Mouse (Mus musculus): Measurements from ENCODE around the gene Napa. TPM values are rescaled to one million over a fixed set of nuclear protein-coding genes. Genes with fewer than 3 reads are reported as not detected.

Gene Napa
- polyA plus RNA-seq, 1 experiment from 2014 or later, result 239 TPM

GRCm38 (mm10) chr7:16147643-16148042, 49.4 kb downstream of the Napa start:
- 21% methylated on average over 15 of the region's 15 CpGs for WGBS

GRCm38 (mm10) chr7:16149241-16149640, 51.0 kb downstream of the Napa start:
- Histone ChIP-seq H3K4me1 (replicated peaks) (0 out of 2 replicates have a peak, but pooled peaks cover 4% of the 10 kb centered on the region), H3K27ac (replicated peaks) (no peak overlapping the region), H3K9ac (no peak overlapping the region), H3K4me3 (no peak overlapping the region), H3K9me3 (no peaks in the 10 kb centered on the region), H3K27me3 (no peaks in the 10 kb centered on the region), H3K36me3 (no peaks in the 10 kb centered on the region), H3K4me2 (no peak overlapping the region)
- 0 out of 2 replicates have a peak, but pooled peaks have one; percentile 10 for ATAC-seq (ENCODE audit: low FRiP score, low read depth)
- WGBS, result 56% methylated on average over 5 of the region's 5 CpGs

More at GRCm38 (mm10) chr7:16147643-16148042, 49.4 kb downstream of the Napa start:
- Histone ChIP-seq H3K4me3 (no peak overlapping the region), H3K27ac (replicated peaks) (no peak overlapping the region), H3K9me3 (no peaks in the 10 kb centered on the region), H3K4me2 (no peak overlapping the region), H3K27me3 (no peaks in the 10 kb centered on the region), H3K36me3 (no peaks in the 10 kb centered on the region), H3K4me1 (replicated peaks) (0 out of 2 replicates have a peak, but pooled peaks cover 4% of the 10 kb centered on the region), H3K9ac (no peak overlapping the region)
- no peak for ATAC-seq (ENCODE audit: low FRiP score, low read depth)

- no peak overlapping the region for H3K9ac ChIP-seq
- 0 out of 2 replicates have a peak, but pooled peaks cover 4% of the 10 kb centered on the region for H3K4me1 ChIP-seq (replicated peaks)
- no peak overlapping the region for H3K4me3 ChIP-seq
- H3K4me2 ChIP-seq, result no peak overlapping the region
- H3K36me3 ChIP-seq, result no peaks in the 10 kb centered on the region
- H3K27ac ChIP-seq (replicated peaks), result no peak overlapping the region
- no peaks in the 10 kb centered on the region for H3K27me3 ChIP-seq
- no peak for ATAC-seq (ENCODE audit: low FRiP score, low read depth)
- WGBS, result 82% methylated on average over 9 of the region's 9 CpGs
- no peaks in the 10 kb centered on the region for H3K9me3 ChIP-seq
Measured at GRCm38 (mm10) chr7:16150191-16151145, 52.2 kb downstream of the Napa start.

GRCm38 (mm10) chr7:16153522-16153921, 55.3 kb downstream of the Napa start:
- no peak overlapping the region for H3K9ac ChIP-seq
- H3K36me3 ChIP-seq, result no peaks in the 10 kb centered on the region
- H3K4me1 ChIP-seq (replicated peaks), result 0 out of 2 replicates have a peak, but pooled peaks cover 2% of the 10 kb centered on the region
- no peak overlapping the region for H3K4me3 ChIP-seq
- H3K9me3 ChIP-seq, result no peaks in the 10 kb centered on the region
- no peak overlapping the region for H3K27ac ChIP-seq (replicated peaks)
- no peak overlapping the region for H3K4me2 ChIP-seq
- ATAC-seq (ENCODE audit: low FRiP score, low read depth), result peak; percentile 52; the same call in 1 of the 2 replicates
- H3K27me3 ChIP-seq, result no peaks in the 10 kb centered on the region
- 17% methylated on average over 10 of the region's 10 CpGs for WGBS

- Histone ChIP-seq H3K4me2 (no peak overlapping the region), H3K27me3 (no peaks in the 10 kb centered on the region), H3K4me1 (replicated peaks) (0 out of 2 replicates have a peak, but pooled peaks cover 8% of the 10 kb centered on the region), H3K9ac (no peak overlapping the region), H3K36me3 (no peaks in the 10 kb centered on the region), H3K9me3 (no peaks in the 10 kb centered on the region), H3K4me3 (no peak overlapping the region), H3K27ac (replicated peaks) (no peak overlapping the region)
- ATAC-seq (ENCODE audit: low FRiP score, low read depth), result no peak
- WGBS, result 77% methylated on average over 9 of the region's 9 CpGs
Measured at GRCm38 (mm10) chr7:16155132-16155872, 57.0 kb downstream of the Napa start.

- Histone ChIP-seq H3K4me2 (no peak overlapping the region), H3K4me3 (no peak overlapping the region), H3K36me3 (no peaks in the 10 kb centered on the region), H3K27ac (replicated peaks) (no peak overlapping the region), H3K9ac (no peak overlapping the region), H3K4me1 (replicated peaks) (0 out of 2 replicates have a peak, but pooled peaks cover 8% of the 10 kb centered on the region), H3K27me3 (no peaks in the 10 kb centered on the region), H3K9me3 (no peaks in the 10 kb centered on the region)
- ATAC-seq (ENCODE audit: low FRiP score, low read depth), result no peak
- WGBS, result 83% methylated on average over 8 of the region's 8 CpGs
Measured at GRCm38 (mm10) chr7:16156105-16156714, 58.0 kb downstream of the Napa start.

- Histone ChIP-seq H3K36me3 (no peaks in the 10 kb centered on the region), H3K4me3 (peak overlapping the region; percentile 26), H3K9ac (peak overlapping the region; percentile 25; the same call in 1 of the 2 replicates), H3K27me3 (no peaks in the 10 kb centered on the region), H3K27ac (replicated peaks) (no peak overlapping the region), H3K9me3 (no peaks in the 10 kb centered on the region), H3K4me1 (replicated peaks) (0 out of 2 replicates have a peak, but pooled peaks cover 8% of the 10 kb centered on the region), H3K4me2 (peak overlapping the region; percentile 47)
- 0 out of 2 replicates have a peak, but pooled peaks have one; percentile 7 for ATAC-seq (ENCODE audit: low FRiP score, low read depth)
- WGBS, result 16% methylated on average over 39 of the region's 39 CpGs
Measured at GRCm38 (mm10) chr7:16158735-16159134, 60.5 kb downstream of the Napa start.

GRCm38 (mm10) chr7:16160702-16161101, 62.4 kb downstream of the Napa start:
- Histone ChIP-seq H3K4me3 (no peak overlapping the region), H3K9me3 (no peaks in the 10 kb centered on the region), H3K4me2 (no peak overlapping the region), H3K27me3 (no peaks in the 10 kb centered on the region), H3K4me1 (replicated peaks) (0 out of 2 replicates have a peak, but pooled peaks cover 8% of the 10 kb centered on the region), H3K36me3 (no peaks in the 10 kb centered on the region), H3K9ac (no peak overlapping the region), H3K27ac (replicated peaks) (no peak overlapping the region)
- ATAC-seq (ENCODE audit: low FRiP score, low read depth), result no peak
- WGBS, result 70% methylated on average over 3 of the region's 3 CpGs

GRCm38 (mm10) chr7:16161302-16161701, 63.0 kb downstream of the Napa start:
- Histone ChIP-seq H3K27ac (replicated peaks) (no peak overlapping the region), H3K36me3 (no peaks in the 10 kb centered on the region), H3K4me3 (no peak overlapping the region), H3K4me1 (replicated peaks) (0 out of 2 replicates have a peak, but pooled peaks cover 8% of the 10 kb centered on the region), H3K27me3 (no peaks in the 10 kb centered on the region), H3K9me3 (no peaks in the 10 kb centered on the region), H3K4me2 (no peak overlapping the region), H3K9ac (no peak overlapping the region)
- no peak for ATAC-seq (ENCODE audit: low FRiP score, low read depth)
- WGBS, result 93% methylated on average over 9 of the region's 9 CpGs

GRCm38 (mm10) chr7:16162036-16162435, 63.8 kb downstream of the Napa start:
- H3K4me2 ChIP-seq, result no peak overlapping the region
- no peak for ATAC-seq (ENCODE audit: low FRiP score, low read depth)
- 68% methylated on average over 6 of the region's 7 CpGs for WGBS
- H3K27me3 ChIP-seq, result no peaks in the 10 kb centered on the region
- no peak overlapping the region for H3K4me3 ChIP-seq
- no peaks in the 10 kb centered on the region for H3K36me3 ChIP-seq
- H3K9me3 ChIP-seq, result no peaks in the 10 kb centered on the region
- H3K27ac ChIP-seq (replicated peaks), result no peak overlapping the region
- no peak overlapping the region for H3K9ac ChIP-seq
- 0 out of 2 replicates have a peak, but pooled peaks cover 8% of the 10 kb centered on the region for H3K4me1 ChIP-seq (replicated peaks)
